8 mouse cellular contexts compared by ENCODE assay signal in the genomic region with DNA sequence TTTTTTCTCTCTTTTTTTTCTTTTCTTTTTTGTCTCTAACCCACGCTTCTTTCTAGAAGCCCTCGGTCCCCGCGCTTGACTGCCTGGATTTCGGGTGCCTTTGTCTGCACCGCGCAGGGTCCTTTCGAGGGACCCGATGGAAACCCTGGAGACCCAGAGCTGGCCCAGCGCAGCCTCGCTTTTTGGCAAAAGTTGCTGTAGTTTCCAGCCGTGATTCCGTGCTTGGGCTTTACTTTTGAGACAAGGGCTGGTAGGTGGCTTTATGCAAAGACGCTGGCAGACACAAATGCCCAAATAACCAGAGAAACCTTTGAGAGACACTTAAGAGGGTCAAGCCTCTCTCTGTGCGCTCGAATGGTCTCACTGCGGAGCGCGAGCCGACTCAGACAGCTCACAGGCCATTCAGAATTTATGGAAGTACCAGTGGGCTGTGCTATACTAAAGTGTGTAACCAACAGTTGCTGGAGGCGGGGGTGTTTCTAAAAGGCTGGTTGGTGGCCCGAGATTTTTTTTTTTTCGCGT. TPM values are rescaled to one million over a fixed set of nuclear protein-coding genes. Genes with fewer than 3 reads are reported as not detected.
DNase-seq lines count a peak whose midpoint lies in the region; ATAC-seq and TF ChIP-seq lines count a peak whose summit lies in the region.

No protein-coding gene starts in this region.

- peak overlapping the region; percentile 83 for H3K4me2 ChIP-seq in embryonic facial prominence, embryonic 11.5 days (ENCODE audit: low read depth, low read length)
- peak overlapping the region; percentile 98 for H3K4me2 ChIP-seq in intestine, embryonic 16.5 days (ENCODE audit: low read depth, low read length)
- peak overlapping the region; percentile 79 for H3K4me2 ChIP-seq in neural tube, embryonic 12.5 days (replicated peaks)

- ATAC-seq in embryonic facial prominence, embryonic 11.5 days (replicated peaks; ENCODE audit: insufficient number of reproducible peaks, low FRiP score, low TSS enrichment, low read depth) = no peak
- no peak for ATAC-seq in intestine, embryonic 16.5 days
- no peak for ATAC-seq in neural tube, embryonic 12.5 days (ENCODE audit: low FRiP score, low read depth)

- H3K9ac ChIP-seq in embryonic facial prominence, embryonic 11.5 days (replicated peaks; ENCODE audit: low read length) = no peak overlapping the region; the same call in 1 of the 2 replicates
- H3K9ac ChIP-seq in intestine, embryonic 16.5 days (ENCODE audit: low read depth, low read length) = peak overlapping the region; percentile 42; the same call in 1 of the 2 replicates
- no peak overlapping the region for H3K9ac ChIP-seq in neural tube, embryonic 12.5 days

- WGBS in embryonic facial prominence, embryonic 11.5 days = 12% methylated on average over 24 of the region's 24 CpGs
- 10% methylated on average over 24 of the region's 24 CpGs for WGBS in intestine, embryonic 16.5 days
- WGBS in neural tube, embryonic 12.5 days = 6% methylated on average over 24 of the region's 24 CpGs

- H3K27me3 ChIP-seq in embryonic facial prominence, embryonic 11.5 days (ENCODE audit: control insufficient read depth, insufficient read depth, low read length) = peaks cover 21% of the 10 kb centered on the region
- peaks cover 28% of the 10 kb centered on the region for H3K27me3 ChIP-seq in intestine, embryonic 16.5 days (replicated peaks; ENCODE audit: control insufficient read depth, insufficient read depth, low read length)
- H3K27me3 ChIP-seq in neural tube, embryonic 12.5 days (replicated peaks) = peaks cover 63% of the 10 kb centered on the region

- no peaks in the 10 kb centered on the region for H3K36me3 ChIP-seq in embryonic facial prominence, embryonic 11.5 days (replicated peaks; ENCODE audit: control insufficient read depth, insufficient read depth, low read depth, low read length)
- no peaks in the 10 kb centered on the region for H3K36me3 ChIP-seq in intestine, embryonic 16.5 days (ENCODE audit: control insufficient read depth, insufficient read depth, low read length)
- no peaks in the 10 kb centered on the region for H3K36me3 ChIP-seq in neural tube, embryonic 12.5 days

- no peak for TF ChIP-seq CTCF in left cerebral cortex, adult 2 months (IDR thresholded peaks at IDR 0.05)

- peak overlapping the region; percentile 30; the same call in 1 of the 2 replicates for H3K4me3 ChIP-seq in left cerebral cortex, adult 2 months
- H3K4me3 ChIP-seq in embryonic facial prominence, embryonic 11.5 days (ENCODE audit: low read depth, low read length) = peak overlapping the region; percentile 44
- peak overlapping the region; percentile 60 for H3K4me3 ChIP-seq in intestine, embryonic 16.5 days (ENCODE audit: low read length)
- H3K4me3 ChIP-seq in neural tube, embryonic 12.5 days = peak overlapping the region; percentile 34

- no peaks in the 10 kb centered on the region for H3K9me3 ChIP-seq in embryonic facial prominence, embryonic 11.5 days (replicated peaks; ENCODE audit: control insufficient read depth, low read length)
- no peaks in the 10 kb centered on the region for H3K9me3 ChIP-seq in intestine, embryonic 16.5 days (ENCODE audit: control insufficient read depth, low read length)
- no peaks in the 10 kb centered on the region for H3K9me3 ChIP-seq in neural tube, embryonic 12.5 days

- H3K27ac ChIP-seq in left cerebral cortex, adult 2 months = no peak overlapping the region
- no peak overlapping the region for H3K27ac ChIP-seq in embryonic facial prominence, embryonic 11.5 days (replicated peaks; ENCODE audit: low read depth, low read length)
- H3K27ac ChIP-seq in intestine, embryonic 16.5 days (ENCODE audit: low read length) = no peak overlapping the region
- H3K27ac ChIP-seq in neural tube, embryonic 12.5 days = no peak overlapping the region

- no peaks in the 10 kb centered on the region; the same call in none of the 2 replicates for H3K4me1 ChIP-seq in embryonic facial prominence, embryonic 11.5 days (ENCODE audit: control insufficient read depth, insufficient read depth, low read length)
- H3K4me1 ChIP-seq in intestine, embryonic 16.5 days (ENCODE audit: control insufficient read depth, insufficient read depth, low read length) = peaks cover 22% of the 10 kb centered on the region
- H3K4me1 ChIP-seq in neural tube, embryonic 12.5 days = peaks cover 13% of the 10 kb centered on the region

- no peak for DNase-seq in left cerebral cortex, adult 2 months (ENCODE audit: extremely low spot score in 1 of 2, low spot score in 2 of 2)
- no peak for DNase-seq in left cerebral cortex, adult 11 months (ENCODE audit: low spot score)
- DNase-seq in embryonic facial prominence, embryonic 11.5 days (ENCODE audit: low spot score) = peak; percentile 30
- DNase-seq in gastrocnemius, postnatal 36 days = no peak
- no peak for DNase-seq in thymus, postnatal 14 days
- no peak for DNase-seq in right cerebral cortex, postnatal 14 days

- intact Hi-C loops in left cerebral cortex, adult 2 months (cut with DNase I) = loop anchor here (5.0 to 10.0 kb wide), 2 partner anchors 74 to 306 kb away; no protein-coding TSS in a partner anchor
- intact Hi-C loops in gastrocnemius, postnatal 36 days (cut with DNase I) = no loop called here

RNA-seq across cellular contexts. Expression of a gene that starts 0.4 kb away (rescaled TPM):
- total RNA-seq in left cerebral cortex, adult 2 months (2021) = under 1 TPM in 1 of 2 experiments, not detected in 1; 0.41 TPM
- 0.86 and 1.0 TPM in 2 replicates for polyA plus RNA-seq in embryonic facial prominence, embryonic 11.5 days (2014; fragmentation: Nextera tagmentation; extraction: Ambion mirVana)
- 24.4 and 28.3 TPM in 2 replicates for polyA plus RNA-seq in intestine, embryonic 16.5 days (2015; fragmentation: Nextera tagmentation; extraction: Ambion mirVana)
- 0.49 and 0.89 TPM in 2 replicates for polyA plus RNA-seq in neural tube, embryonic 12.5 days (2016; fragmentation: Nextera tagmentation; extraction: Ambion mirVana)
- total RNA-seq in gastrocnemius, postnatal 36 days (2021) = under 1 TPM; 0.15 to 0.31 TPM

Comparison
In these comparisons a context has a peak if more than half of its experiments do, and no peak if none do; other contexts are left out.
1. RNA of a gene that starts 0.4 kb away (polyA plus RNA-seq): 24.4 to 28.3 TPM in intestine, embryonic 16.5 days; 0.86 to 1.0 TPM in embryonic facial prominence, embryonic 11.5 days and 0.49 to 0.89 TPM in neural tube, embryonic 12.5 days; every median in the first group is over 10 times any median in the second.
2. Peak in every context shown above with its lines, with median percentiles within 50 percentile points of each other: H3K4me3 ChIP-seq and H3K4me2 ChIP-seq.